Mouse (Mus musculus) bone marrow macrophage, adult 2 months (primary cell): Measurements from ENCODE around the gene Scn3a. TPM values are rescaled to one million over a fixed set of nuclear protein-coding genes. Genes with fewer than 3 reads are reported as not detected.

Experiments used
- H3K27ac ChIP-seq: 2 replicates; pipeline ENCODE4 v1.5.1; 2012; ENCODE audit warnings: low read depth, low read length; ENCODE audit not compliant: insufficient read depth
- H3K4me1 ChIP-seq: 2 replicates; pipeline ENCODE4 v1.6.1; 2012; ENCODE audit warnings: low read length; ENCODE audit not compliant: control insufficient read depth, insufficient read depth
- H3K4me3 ChIP-seq: 2 replicates; pipeline ENCODE4 v1.5.1; 2012; ENCODE audit warnings: mild to moderate bottlenecking, low read length, moderate library complexity; ENCODE audit not compliant: insufficient read depth
- CTCF ChIP-seq: IDR thresholded peaks from 2 replicates; pipeline ENCODE4 v1.5.1; 2012; ENCODE audit warnings: low read depth, mild to moderate bottlenecking, low read length, moderate library complexity
- POLR2A ChIP-seq: IDR thresholded peaks from 2 replicates; pipeline ENCODE4 v1.6.1; 2012; ENCODE audit warnings: mild to moderate bottlenecking, low read depth, low read length, borderline replicate concordance
- polyA plus RNA-seq: library from polyadenylated mRNA; stranded (reverse); fragments of >200 nt; gene quantifications from 2 replicates; pipeline ENCODE4 v1.2.4, GENCODE M21; 2012; ENCODE audit not compliant: missing spikeins, insufficient read depth, insufficient read length

Gene Scn3a
- polyA plus RNA-seq, 1 experiment, result not detected

- no peak for TF ChIP-seq CTCF
- no peak for TF ChIP-seq POLR2A
- Histone ChIP-seq H3K4me1 (no peaks in the 10 kb centered on the region), H3K27ac (no peak overlapping the region), H3K4me3 (no peak overlapping the region)
Measured at GRCm38 (mm10) chr2:65552222-65552621, 15.2 kb downstream of the Scn3a start.

DNA sequence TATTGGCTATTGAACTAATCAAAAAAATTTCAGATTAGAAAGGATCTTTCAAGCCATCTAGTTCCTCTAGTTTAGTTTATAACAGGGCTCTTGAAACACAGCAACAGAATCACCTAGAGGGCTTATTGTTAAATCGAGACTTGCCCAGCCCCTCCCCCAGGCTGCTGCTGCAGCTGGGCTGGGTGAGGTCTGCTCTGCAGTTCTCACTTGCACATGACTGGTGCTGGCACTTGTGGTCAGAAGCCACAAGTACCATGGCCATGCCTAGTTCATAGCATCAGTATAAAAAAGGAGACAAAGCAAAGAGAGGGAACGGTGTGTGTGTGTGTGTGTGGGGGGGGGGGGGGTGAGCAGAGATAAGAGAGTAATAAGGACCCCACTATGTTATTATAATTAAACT lies 15.7 kb downstream of the Scn3a start:
- no peak for TF ChIP-seq CTCF
- no peak for TF ChIP-seq POLR2A
- Histone ChIP-seq H3K4me1 (no peaks in the 10 kb centered on the region), H3K27ac (no peak overlapping the region), H3K4me3 (no peak overlapping the region)

GRCm38 (mm10) chr2:65550564-65550963 lies 16.9 kb downstream of the Scn3a start:
- TF ChIP-seq POLR2A, result no peak
- Histone ChIP-seq H3K27ac (no peak overlapping the region), H3K4me3 (no peak overlapping the region), H3K4me1 (no peaks in the 10 kb centered on the region)

- no peak overlapping the region for H3K27ac ChIP-seq
- no peaks in the 10 kb centered on the region for H3K4me1 ChIP-seq
Measured at GRCm38 (mm10) chr2:65548665-65549064, 18.8 kb downstream of the Scn3a start.

DNA sequence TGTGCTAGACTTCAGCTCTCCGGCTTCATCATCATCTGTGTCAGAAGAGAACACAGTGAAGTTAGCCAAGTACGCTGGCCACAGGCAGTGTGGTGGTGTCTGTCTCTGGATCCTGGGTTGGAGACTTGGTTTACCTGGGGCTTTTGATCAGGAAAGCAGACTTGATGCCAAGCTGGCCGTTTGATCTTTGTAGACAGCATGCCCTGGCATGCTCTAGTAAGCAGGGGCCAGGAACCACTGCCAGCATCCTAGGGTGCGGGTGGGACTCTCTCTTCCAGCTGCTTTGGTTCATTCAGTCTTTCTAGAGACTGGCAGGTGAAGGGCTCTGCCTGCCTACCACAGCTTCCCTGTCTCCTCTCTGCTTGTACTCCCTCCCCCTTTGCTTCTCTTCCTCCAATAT lies 20.1 kb downstream of the Scn3a start:
- TF ChIP-seq POLR2A, result no peak
- TF ChIP-seq CTCF, result no peak
- Histone ChIP-seq H3K4me1 (no peaks in the 10 kb centered on the region), H3K27ac (no peak overlapping the region), H3K4me3 (no peak overlapping the region)

More at GRCm38 (mm10) chr2:65548665-65549064, 18.8 kb downstream of the Scn3a start:
- no peak overlapping the region for H3K4me3 ChIP-seq
- no peak for TF ChIP-seq CTCF
- no peak for TF ChIP-seq POLR2A

DNA sequence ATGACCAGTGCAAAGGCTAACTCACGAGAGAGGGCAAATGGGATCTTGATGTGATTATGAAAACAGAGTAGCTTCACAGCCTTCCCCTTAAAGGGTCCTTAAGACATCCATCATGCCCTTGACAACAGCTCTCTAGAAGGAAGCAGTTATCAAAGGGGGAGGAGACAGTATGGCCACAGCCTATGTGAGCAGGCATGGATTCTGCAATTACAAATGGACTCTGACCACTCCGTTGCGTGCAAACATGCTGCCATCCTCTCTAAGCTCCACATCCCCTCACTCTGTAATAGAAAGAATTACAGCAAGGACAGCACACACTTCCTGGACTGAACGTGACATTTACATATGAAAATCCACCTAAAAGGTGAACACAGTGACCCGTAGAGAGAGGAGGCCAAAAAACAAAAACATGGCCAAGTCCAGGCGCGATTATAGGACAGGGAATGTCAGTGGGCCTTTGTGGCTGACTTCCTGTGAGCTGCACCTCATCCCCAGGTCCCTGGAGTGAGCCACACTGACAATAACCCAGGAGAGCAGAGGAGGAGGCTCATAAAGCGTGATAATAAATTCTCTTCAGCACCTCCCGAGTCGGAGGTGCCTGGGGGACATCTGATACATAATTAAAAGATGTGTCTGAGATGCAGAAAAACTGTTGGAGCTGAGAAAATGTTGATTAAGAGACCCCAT lies 24.4 kb downstream of the Scn3a start:
- Histone ChIP-seq H3K4me3 (no peak overlapping the region), H3K27ac (no peak overlapping the region), H3K4me1 (no peaks in the 10 kb centered on the region)
- no peak for TF ChIP-seq POLR2A
- TF ChIP-seq CTCF, result no peak

- Histone ChIP-seq H3K4me3 (no peak overlapping the region), H3K27ac (no peak overlapping the region), H3K4me1 (no peaks in the 10 kb centered on the region)
- TF ChIP-seq CTCF (no peak), POLR2A (no peak)
Measured at GRCm38 (mm10) chr2:65541781-65542180, 25.6 kb downstream of the Scn3a start.

- no peak overlapping the region for H3K4me3 ChIP-seq
- TF ChIP-seq POLR2A (no peak), CTCF (no peak)
- H3K27ac ChIP-seq, result no peak overlapping the region
- no peaks in the 10 kb centered on the region for H3K4me1 ChIP-seq
Measured at GRCm38 (mm10) chr2:65538436-65538835, 29.0 kb downstream of the Scn3a start.

GRCm38 (mm10) chr2:65532127-65532854 lies 35.1 kb downstream of the Scn3a start:
- no peak for TF ChIP-seq CTCF
- TF ChIP-seq POLR2A, result no peak
- Histone ChIP-seq H3K4me3 (no peak overlapping the region), H3K4me1 (no peaks in the 10 kb centered on the region), H3K27ac (no peak overlapping the region)

DNA sequence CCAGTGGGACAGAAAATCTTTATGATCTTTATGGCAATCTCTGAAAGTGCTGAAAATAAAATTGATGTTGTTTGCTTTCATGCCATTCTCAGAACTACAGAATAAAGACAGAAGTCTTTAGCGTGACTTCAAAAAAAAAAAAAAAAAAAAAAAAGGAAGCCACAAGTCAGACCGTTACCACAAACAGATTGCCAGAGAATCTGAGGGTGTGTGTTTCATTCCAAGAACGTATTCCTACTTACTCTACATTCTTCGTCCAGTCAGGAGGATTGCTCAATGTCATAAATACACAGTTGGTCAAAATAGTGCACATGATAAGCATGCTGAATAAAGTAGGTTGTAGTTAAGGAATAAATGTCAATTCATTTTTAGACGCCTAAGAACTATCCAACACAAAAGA lies 38.3 kb downstream of the Scn3a start:
- H3K27ac ChIP-seq, result no peak overlapping the region

More for the DNA sequence above, 38.3 kb downstream of the Scn3a start:
- no peaks in the 10 kb centered on the region for H3K4me1 ChIP-seq
- H3K4me3 ChIP-seq, result no peak overlapping the region
- no peak for TF ChIP-seq POLR2A
- TF ChIP-seq CTCF, result no peak
